Comparison of ENCODE assay signal across 8 mouse cellular contexts in the genomic region with DNA sequence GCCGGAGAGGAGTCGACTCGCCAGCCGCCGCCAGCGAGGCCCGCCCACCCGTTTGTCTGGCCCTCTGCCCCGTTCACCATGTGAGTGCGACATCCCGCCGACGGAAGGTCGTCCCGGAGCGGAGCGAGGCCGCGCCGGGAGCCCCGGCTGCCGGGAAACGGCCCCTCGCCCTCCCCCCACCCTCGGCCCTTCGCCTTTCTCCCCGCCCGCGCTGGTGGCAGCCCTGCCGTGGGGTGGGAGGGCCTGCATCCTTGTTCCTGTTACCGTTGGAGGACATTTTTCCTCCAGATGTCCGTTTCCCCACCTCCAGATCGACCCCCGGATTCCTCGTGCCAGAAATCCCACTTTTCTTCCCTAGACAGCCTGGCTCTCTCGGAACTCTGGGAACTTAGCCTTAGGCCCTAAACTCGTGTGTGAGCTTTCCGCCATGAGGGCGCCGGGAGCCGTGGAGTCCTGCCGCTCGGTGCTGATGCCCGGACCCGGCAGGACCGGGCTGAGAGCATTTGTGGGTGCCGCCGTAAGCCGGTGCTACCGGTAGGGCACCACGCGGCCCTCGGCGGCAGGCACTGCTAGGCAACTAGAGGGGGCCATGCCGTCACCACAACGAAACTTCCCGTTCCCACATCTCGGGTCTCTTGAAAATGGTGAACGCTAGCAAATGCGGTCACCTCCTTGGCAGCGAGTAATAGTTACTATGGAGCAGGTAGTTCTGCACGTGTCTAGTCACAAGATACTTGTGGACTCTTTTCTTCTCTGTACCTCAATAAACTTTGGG. TPM values are rescaled to one million over a fixed set of nuclear protein-coding genes. Genes with fewer than 3 reads are reported as not detected.
A peak's percentile ranks its signal among the peaks of the same experiment; 100 is the strongest.
DNase-seq lines count a peak whose midpoint lies in the region; ATAC-seq lines count a peak whose summit lies in the region.

No protein-coding gene starts in this region.

- no peaks in the 10 kb centered on the region for H3K27me3 ChIP-seq in hindbrain, embryonic 13.5 days

- peaks cover 27% of the 10 kb centered on the region for H3K4me1 ChIP-seq in hindbrain, embryonic 13.5 days (replicated peaks)

- ATAC-seq in hindbrain, embryonic 13.5 days (ENCODE audit: low FRiP score) = peak; percentile 64

- under 1% methylated on average over 58 of the region's 62 CpGs for WGBS in hindbrain, embryonic 13.5 days

- peak; percentile 47 for DNase-seq in ES-CJ7 (ENCODE audit: low read depth, low spot score)
- DNase-seq in brain, adult 2 months (ENCODE audit: low read depth, low spot score) = peak; percentile 58
- DNase-seq in forelimb bud, embryonic 11.5 days (ENCODE audit: low read depth, low spot score) = peak; percentile 52
- DNase-seq in layer of hippocampus, postnatal 25 days (ENCODE audit: extremely low spot score in 1 of 2, low spot score in 1 of 2) = peak; percentile 28 to 36
- peak; percentile 68 to 74 for DNase-seq in lung, postnatal 4 days
- peak; percentile 67 to 68 for DNase-seq in right cerebral cortex, postnatal 10 days (ENCODE audit: low spot score in 2 of 2)
- DNase-seq in urinary bladder, postnatal 25 days (ENCODE audit: low spot score) = peak; percentile 41

- peaks cover 7% of the 10 kb centered on the region for H3K36me3 ChIP-seq in hindbrain, embryonic 13.5 days

- peak overlapping the region; percentile 99 for H3K27ac ChIP-seq in hindbrain, embryonic 13.5 days

- H3K4me2 ChIP-seq in hindbrain, embryonic 13.5 days = peak overlapping the region; percentile 86

- no peaks in the 10 kb centered on the region for H3K9me3 ChIP-seq in hindbrain, embryonic 13.5 days

- H3K4me3 ChIP-seq in hindbrain, embryonic 13.5 days = peak overlapping the region; percentile 89

- H3K9ac ChIP-seq in hindbrain, embryonic 13.5 days = peak overlapping the region; percentile 92

RNA-seq across cellular contexts. Expression of gene Ptges3, which starts 0.6 kb away (rescaled TPM):
- polyA plus RNA-seq in hindbrain, embryonic 13.5 days (2015; fragmentation: Nextera tagmentation; extraction: Ambion mirVana) = 440 and 454 TPM in 2 replicates
- 100 to 1,000 TPM; 134 to 145 TPM for total RNA-seq in layer of hippocampus, postnatal 25 days (2021)

RNA-seq across cellular contexts. Expression of gene Atp5b, which starts 23.7 kb away (rescaled TPM):
- 2,105 and 2,130 TPM in 2 replicates for polyA plus RNA-seq in hindbrain, embryonic 13.5 days (2015; fragmentation: Nextera tagmentation; extraction: Ambion mirVana)
- total RNA-seq in layer of hippocampus, postnatal 25 days (2021) = 1,000 to 10,000 TPM; 1,588 to 1,852 TPM

RNA-seq across cellular contexts. Expression of gene Naca, which starts 24.0 kb away (rescaled TPM):
- polyA plus RNA-seq in hindbrain, embryonic 13.5 days (2015; fragmentation: Nextera tagmentation; extraction: Ambion mirVana) = 609 and 615 TPM in 2 replicates
- total RNA-seq in layer of hippocampus, postnatal 25 days (2021) = 100 to 1,000 TPM; 317 to 351 TPM

RNA-seq across cellular contexts. Expression of gene Baz2a, which starts 32.0 kb away (rescaled TPM):
- polyA plus RNA-seq in hindbrain, embryonic 13.5 days (2015; fragmentation: Nextera tagmentation; extraction: Ambion mirVana) = 12.6 and 13.4 TPM in 2 replicates
- total RNA-seq in layer of hippocampus, postnatal 25 days (2021) = 10 to 100 TPM; 32.2 to 42.5 TPM

RNA-seq across cellular contexts. Expression of gene Prim1, which starts 44.4 kb away (rescaled TPM):
- polyA plus RNA-seq in hindbrain, embryonic 13.5 days (2015; fragmentation: Nextera tagmentation; extraction: Ambion mirVana) = 33.9 and 39.4 TPM in 2 replicates
- 1 to 10 TPM; 6.6 to 6.8 TPM for total RNA-seq in layer of hippocampus, postnatal 25 days (2021)

Comparison
In these comparisons a context has a peak if more than half of its experiments do, and no peak if none do; other contexts are left out.
1. Peak in every context shown above with its lines: DNase-seq, ATAC-seq, H3K4me3 ChIP-seq and H3K27ac ChIP-seq.